ENCODE assay signal across 24 mouse cellular contexts in genomic region chr9:123844468-123844867, GRCm38 (mm10). TPM values are rescaled to one million over a fixed set of nuclear protein-coding genes. Genes with fewer than 3 reads are reported as not detected.
DNase-seq lines count a peak whose midpoint lies in the region; ATAC-seq and TF ChIP-seq lines count a peak whose summit lies in the region.
"Had no signal": no experiment of that assay in that cellular context is flagged by ENCODE, and none has a peak within 500 bp of the region (broad histone marks: within the 10 kb centered on the region; RNA-seq: fewer than 3 reads in every experiment).

No protein-coding gene starts in this region.

- DNase-seq in lung, embryonic 14.5 days: no peak
- DNase-seq in lung, postnatal 4 days: no peak
- no peak for DNase-seq in heart, embryonic 10.5 days (ENCODE audit: low spot score)
- DNase-seq in adrenal gland, adult 2 months: no peak
- no peak for DNase-seq in layer of hippocampus, adult 18-20 months (ENCODE audit: low spot score in 2 of 2)
- no peak for DNase-seq in frontal cortex, adult 2 months (ENCODE audit: extremely low spot score in 1 of 2, low spot score in 1 of 2)
- DNase-seq: cerebellum, adult 11-12 months; cerebellum, postnatal 25 days; embryo, embryonic 11 days; forebrain, postnatal 0 days; gastrocnemius, postnatal 10 days; layer of hippocampus, adult 9-11 months; right cerebral cortex, postnatal 14 days; thymus, adult 18-20 months had no signal

- no peaks in the 10 kb centered on the region for H3K27me3 ChIP-seq in lung, embryonic 14.5 days (ENCODE audit: insufficient read depth, low read length)
- no peaks in the 10 kb centered on the region for H3K27me3 ChIP-seq in heart, embryonic 10.5 days (ENCODE audit: insufficient read depth, poor library complexity, severe bottlenecking)
- no peaks in the 10 kb centered on the region for H3K27me3 ChIP-seq in heart, embryonic 16.5 days (ENCODE audit: control insufficient read depth, insufficient read depth, low read length)
- H3K27me3 ChIP-seq in myocyte (ENCODE audit: control insufficient read depth, insufficient read depth, insufficient read length): no peaks in the 10 kb centered on the region
- H3K27me3 ChIP-seq: hindbrain, embryonic 15.5 days; intestine, embryonic 15.5 days; midbrain, embryonic 12.5 days; neural tube, embryonic 13.5 days had no signal

- H3K9me3 ChIP-seq in lung, embryonic 14.5 days (ENCODE audit: low read depth, low read length): no peaks in the 10 kb centered on the region
- no peaks in the 10 kb centered on the region for H3K9me3 ChIP-seq in heart, embryonic 10.5 days
- H3K9me3 ChIP-seq in heart, embryonic 16.5 days (replicated peaks; ENCODE audit: control insufficient read depth, low read length): no peaks in the 10 kb centered on the region
- H3K9me3 ChIP-seq: hindbrain, embryonic 15.5 days; intestine, embryonic 15.5 days; limb, embryonic 10.5 days; midbrain, embryonic 12.5 days; neural tube, embryonic 13.5 days had no signal

- H3K36me3 ChIP-seq in lung, embryonic 14.5 days (ENCODE audit: insufficient read depth): peaks cover 27% of the 10 kb centered on the region; the same call in 1 of the 2 replicates
- H3K36me3 ChIP-seq in heart, embryonic 10.5 days: peaks cover 29% of the 10 kb centered on the region; the same call in 1 of the 2 replicates
- peaks cover 15% of the 10 kb centered on the region for H3K36me3 ChIP-seq in heart, embryonic 16.5 days (ENCODE audit: control insufficient read depth, insufficient read depth)
- peaks cover 12% of the 10 kb centered on the region for H3K36me3 ChIP-seq in myocyte (ENCODE audit: control insufficient read depth, insufficient read depth)
- H3K36me3 ChIP-seq: hindbrain, embryonic 15.5 days; intestine, embryonic 15.5 days had no signal

- no peak overlapping the region for H3K9ac ChIP-seq in lung, embryonic 14.5 days
- H3K9ac ChIP-seq in heart, embryonic 16.5 days (ENCODE audit: low read length): peak overlapping the region; percentile 54; the same call in 1 of the 2 replicates
- H3K9ac ChIP-seq: forebrain, postnatal 0 days; hindbrain, embryonic 15.5 days; intestine, embryonic 15.5 days; midbrain, embryonic 12.5 days; neural tube, embryonic 13.5 days had no signal

- no peak overlapping the region for H3ac ChIP-seq in myocyte (ENCODE audit: control insufficient read depth, insufficient read length)

- peaks cover 14% of the 10 kb centered on the region for H3K79me2 ChIP-seq in myocyte (ENCODE audit: control insufficient read depth, insufficient read depth)

- H3K4me3 ChIP-seq in lung, embryonic 14.5 days (ENCODE audit: low read depth, low read length): no peak overlapping the region
- H3K4me3 ChIP-seq in heart, embryonic 10.5 days: peak overlapping the region; percentile 27; the same call in 1 of the 2 replicates
- H3K4me3 ChIP-seq in heart, embryonic 16.5 days (ENCODE audit: low read length): no peak overlapping the region
- no peak overlapping the region for H3K4me3 ChIP-seq in myocyte
- H3K4me3 ChIP-seq: hindbrain, embryonic 15.5 days; intestine, embryonic 15.5 days; left cerebral cortex, adult 2 months; limb, embryonic 10.5 days; midbrain, embryonic 12.5 days; neural tube, embryonic 13.5 days had no signal

- 70% methylated on average over 3 of the region's 3 CpGs for WGBS in lung, embryonic 14.5 days
- 47% methylated on average over 3 of the region's 3 CpGs for WGBS in heart, embryonic 10.5 days
- 49% methylated on average over 3 of the region's 3 CpGs for WGBS in heart, embryonic 16.5 days

- no peak for TF ChIP-seq POLR2A in myocyte (IDR thresholded peaks at IDR 0.05; ENCODE audit: insufficient read length, low read depth)

- H3K4me2 ChIP-seq in lung, embryonic 14.5 days: no peak overlapping the region
- H3K4me2 ChIP-seq in heart, embryonic 16.5 days (ENCODE audit: low read depth, low read length): peak overlapping the region; percentile 43
- peak overlapping the region; percentile 63 for H3K4me2 ChIP-seq in myocyte (ENCODE audit: low read depth)
- H3K4me2 ChIP-seq: hindbrain, embryonic 15.5 days; intestine, embryonic 15.5 days; midbrain, embryonic 12.5 days; neural tube, embryonic 13.5 days had no signal

- no peak for TF ChIP-seq CTCF in lung, embryonic 14.5 days (IDR thresholded peaks at IDR 0.05; ENCODE audit: low read depth)

- no peaks in the 10 kb centered on the region for H3K4me1 ChIP-seq in lung, embryonic 14.5 days (ENCODE audit: insufficient read depth)
- peaks cover 36% of the 10 kb centered on the region for H3K4me1 ChIP-seq in heart, embryonic 10.5 days
- H3K4me1 ChIP-seq in heart, embryonic 16.5 days (ENCODE audit: control insufficient read depth, insufficient read depth, low read length): peaks cover 29% of the 10 kb centered on the region
- H3K4me1 ChIP-seq: hindbrain, embryonic 15.5 days; intestine, embryonic 15.5 days; limb, embryonic 10.5 days; midbrain, embryonic 12.5 days; neural tube, embryonic 13.5 days had no signal

- H3K27ac ChIP-seq in lung, embryonic 14.5 days (ENCODE audit: low read depth): peak overlapping the region; percentile 14; the same call in 1 of the 2 replicates
- H3K27ac ChIP-seq in heart, embryonic 10.5 days: peak overlapping the region; percentile 84
- H3K27ac ChIP-seq in heart, embryonic 16.5 days (ENCODE audit: low read length): peak overlapping the region; percentile 95
- H3K27ac ChIP-seq: hindbrain, embryonic 15.5 days; intestine, embryonic 15.5 days; left cerebral cortex, adult 2 months; limb, embryonic 10.5 days; midbrain, embryonic 12.5 days; neural tube, embryonic 13.5 days had no signal

- ATAC-seq in lung, embryonic 14.5 days (ENCODE audit: insufficient read depth): no peak
- peak; percentile 69; the same call in 1 of the 2 replicates for ATAC-seq in heart, embryonic 16.5 days (replicated peaks; ENCODE audit: extremely low read depth, insufficient read depth, low FRiP score)
- ATAC-seq: forebrain, postnatal 0 days had no signal

TF ChIP-seq in myocyte, 11 proteins besides CTCF, POLR2A, EP300 and RAD21:
- TF ChIP-seq USF1 (IDR thresholded peaks at IDR 0.05; ENCODE audit: low read depth) (no peak), POLR2AphosphoS2 (IDR thresholded peaks at IDR 0.05; ENCODE audit: insufficient read length, low read depth) (no peak), MAX (IDR thresholded peaks at IDR 0.05; ENCODE audit: low read depth) (no peak), TCF12 (IDR thresholded peaks at IDR 0.05; ENCODE audit: insufficient read depth, poor library complexity, severe bottlenecking) (no peak), CEBPB (IDR thresholded peaks at IDR 0.05; ENCODE audit: insufficient read depth, poor library complexity, severe bottlenecking) (no peak), E2F4 (IDR thresholded peaks at IDR 0.05; ENCODE audit: insufficient read depth) (no peak), REST (IDR thresholded peaks at IDR 0.05; ENCODE audit: insufficient read depth, insufficient read length) (no peak), MYOG (IDR thresholded peaks at IDR 0.05; ENCODE audit: control insufficient read depth in 1 of 3, insufficient read depth in 1 of 3, insufficient read length in 2 of 3, low read depth in 2 of 3) (no peak), TCF3 (IDR thresholded peaks at IDR 0.05; ENCODE audit: insufficient read length, low read depth) (no peak), SRF (IDR thresholded peaks at IDR 0.05; ENCODE audit: control insufficient read depth, insufficient read length, low read depth) (no peak), MYOD1 (IDR thresholded peaks at IDR 0.05; ENCODE audit: control insufficient read depth in 1 of 3, insufficient read length in 2 of 3, low read depth in 2 of 3) (no peak)

RNA-seq across cellular contexts. Expression of gene Fyco1, which starts 7.2 kb away (rescaled TPM):
- 12.6 and 12.9 TPM in 2 replicates for polyA plus RNA-seq in lung, embryonic 14.5 days (2014; fragmentation: Nextera tagmentation; extraction: Ambion mirVana)
- polyA plus RNA-seq in heart, embryonic 10.5 days (2016; fragmentation: Nextera tagmentation; extraction: Ambion mirVana): 20.5 and 31.8 TPM in 2 replicates
- polyA plus RNA-seq in heart, embryonic 16.5 days (2015; fragmentation: Nextera tagmentation; extraction: Ambion mirVana): 29.0 and 34.1 TPM in 2 replicates
- polyA plus RNA-seq in myocyte (2012; fragmentation: generic; extraction: Trizol): 8.7 TPM
- 10 to 100 TPM; 37.1 to 41.1 TPM for total RNA-seq in adrenal gland, adult 2 months (2021)
- 5.9 and 9.7 TPM in 2 replicates for polyA plus RNA-seq in adrenal gland, adult 2 months (2012; rRNA removed)
- 10 to 100 TPM; 39.1 to 40.3 TPM for total RNA-seq in layer of hippocampus, adult 18-20 months (2021)
- polyA plus RNA-seq in frontal cortex, adult 2 months (2012; rRNA removed): 23.1 and 23.7 TPM in 2 replicates

RNA-seq across cellular contexts. Expression of gene Xcr1, which starts 17.4 kb away (rescaled TPM):
- not detected in 2 replicates for polyA plus RNA-seq in lung, embryonic 14.5 days (2014; fragmentation: Nextera tagmentation; extraction: Ambion mirVana)
- polyA plus RNA-seq in heart, embryonic 10.5 days (2016; fragmentation: Nextera tagmentation; extraction: Ambion mirVana): 0.06 TPM in 1 of 2 replicates, not detected in the other
- 0.05 TPM in 1 of 2 replicates, not detected in the other for polyA plus RNA-seq in heart, embryonic 16.5 days (2015; fragmentation: Nextera tagmentation; extraction: Ambion mirVana)
- polyA plus RNA-seq in myocyte (2012; fragmentation: generic; extraction: Trizol): 0.04 TPM
- total RNA-seq in adrenal gland, adult 2 months (2021): under 1 TPM; 0.10 to 0.20 TPM
- polyA plus RNA-seq in adrenal gland, adult 2 months (2012; rRNA removed): 0.08 and 0.10 TPM in 2 replicates
- total RNA-seq in layer of hippocampus, adult 18-20 months (2021): not detected
- polyA plus RNA-seq in frontal cortex, adult 2 months (2012; rRNA removed): not detected in 2 replicates
- total RNA-seq: forebrain, postnatal 0 days; heart, postnatal 10 days; left cerebral cortex, adult 2 months had no signal
- polyA plus RNA-seq: intestine, embryonic 15.5 days; kidney, embryonic 14.5 days; limb, embryonic 10.5 days; midbrain, embryonic 12.5 days had no signal

RNA-seq across cellular contexts. Expression of gene Cxcr6, which starts 38.2 kb away (rescaled TPM):
- polyA plus RNA-seq in lung, embryonic 14.5 days (2014; fragmentation: Nextera tagmentation; extraction: Ambion mirVana): 0.25 and 0.28 TPM in 2 replicates
- 0.09 and 0.26 TPM in 2 replicates for polyA plus RNA-seq in heart, embryonic 10.5 days (2016; fragmentation: Nextera tagmentation; extraction: Ambion mirVana)
- polyA plus RNA-seq in heart, embryonic 16.5 days (2015; fragmentation: Nextera tagmentation; extraction: Ambion mirVana): 0.65 and 1.2 TPM in 2 replicates
- 0.52 TPM for polyA plus RNA-seq in myocyte (2012; fragmentation: generic; extraction: Trizol)
- total RNA-seq in adrenal gland, adult 2 months (2021): under 1 TPM in 1 of 2 experiments, not detected in 1; 0.21 TPM
- polyA plus RNA-seq in adrenal gland, adult 2 months (2012; rRNA removed): 0.20 TPM in 1 of 2 replicates, not detected in the other
- total RNA-seq in layer of hippocampus, adult 18-20 months (2021): not detected
- 0.12 and 0.13 TPM in 2 replicates for polyA plus RNA-seq in frontal cortex, adult 2 months (2012; rRNA removed)
- total RNA-seq: forebrain, postnatal 0 days; gastrocnemius, postnatal 10 days; heart, postnatal 10 days; left cerebral cortex, adult 2 months had no signal
- polyA plus RNA-seq: forebrain, postnatal 0 days had no signal

Comparison
In these comparisons a context has a peak if more than half of its experiments do, and no peak if none do; other contexts are left out.
1. H3K27ac ChIP-seq: peak in every context shown above with its lines; median percentile 95 in heart, embryonic 16.5 days; 84 in heart, embryonic 10.5 days; 14 in lung, embryonic 14.5 days.